Mouse (Mus musculus): Measurements from ENCODE around the gene Rtl5. TPM values are rescaled to one million over a fixed set of nuclear protein-coding genes. Genes with fewer than 3 reads are reported as not detected.
"Not testable (repeated sequence)": the region's sequence is repeated elsewhere in the genome, so short reads cannot be mapped to it uniquely, and the experiment has no call there.

Rtl5 gene
- polyA plus RNA-seq (2015; fragmentation: Nextera tagmentation; extraction: Ambion mirVana), result 9.7 and 13.5 TPM in 2 replicates

DNA sequence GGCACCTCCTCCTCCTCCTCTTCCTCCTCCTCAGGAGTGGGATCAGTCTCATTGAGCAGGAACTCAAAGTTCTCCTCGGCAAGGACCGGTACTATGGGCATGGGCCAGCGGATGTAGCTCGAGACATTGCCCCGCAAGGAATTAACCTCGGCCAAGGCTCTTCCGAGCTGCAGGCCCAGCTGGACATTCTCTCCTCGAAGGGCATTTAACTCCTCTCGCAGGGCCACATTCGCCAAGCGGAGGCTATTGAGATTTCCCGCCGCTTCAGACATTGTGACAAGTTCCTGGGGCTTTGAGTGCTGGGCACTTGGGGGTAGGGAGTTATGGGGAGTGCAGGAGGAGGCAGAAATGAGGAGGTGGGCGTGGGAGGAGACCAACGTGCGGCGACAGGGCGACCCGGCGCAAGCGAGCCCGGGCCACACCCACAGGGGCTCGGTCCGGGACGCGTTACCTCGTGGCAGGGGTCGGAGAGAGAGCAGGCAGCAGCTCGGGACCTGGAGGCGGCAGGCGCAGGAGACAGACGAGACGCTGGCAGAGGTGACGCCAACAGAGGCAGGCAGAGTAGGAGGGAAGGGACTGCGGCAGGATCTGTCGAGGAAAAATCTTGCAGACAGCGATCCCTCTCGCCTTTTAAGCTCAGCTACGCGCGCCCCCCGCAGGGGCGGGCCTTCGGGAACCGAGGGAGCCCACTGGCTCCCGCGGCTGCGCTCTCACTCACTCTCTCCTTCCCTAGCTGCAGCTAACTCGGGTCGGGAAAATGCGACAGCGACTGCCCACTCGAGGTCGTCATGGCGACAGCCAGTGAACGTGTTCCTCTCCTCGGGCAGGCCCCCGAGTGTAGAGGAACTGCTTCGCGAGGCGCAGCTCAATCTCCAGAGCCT is at the start of gene Rtl5:
TSS of gene Rtl5 (minus strand) at position 714 of the 881 bp plus-strand sequence.
- ATAC-seq, result peak; percentile 95
- H3K27ac ChIP-seq (ENCODE audit: low read length), result peak within 1 kb of the TSS; percentile 82
- H3K9me3 ChIP-seq (replicated peaks; ENCODE audit: control insufficient read depth, low read length, poor library complexity, severe bottlenecking), result no peaks in the 10 kb centered on the region
- no peaks in the 10 kb centered on the region for H3K36me3 ChIP-seq (ENCODE audit: control insufficient read depth, insufficient read depth, low read length)
- WGBS, result 16% methylated on average over 50 of the region's 61 CpGs
- H3K4me2 ChIP-seq (ENCODE audit: low read length), result peak within 1 kb of the TSS; percentile 63
- peak within 1 kb of the TSS; percentile 49 for H3K4me3 ChIP-seq (ENCODE audit: low read depth, low read length)
- no peaks in the 10 kb centered on the region; the same call in 1 of the 2 replicates for H3K27me3 ChIP-seq (ENCODE audit: control insufficient read depth, insufficient read depth, low read depth, low read length)
- H3K4me1 ChIP-seq (ENCODE audit: control insufficient read depth, insufficient read depth, low read length), result peaks cover 13% of the 10 kb centered on the region; the same call in 1 of the 2 replicates
- H3K9ac ChIP-seq (ENCODE audit: low read depth, low read length), result peak within 1 kb of the TSS; percentile 70

DNA sequence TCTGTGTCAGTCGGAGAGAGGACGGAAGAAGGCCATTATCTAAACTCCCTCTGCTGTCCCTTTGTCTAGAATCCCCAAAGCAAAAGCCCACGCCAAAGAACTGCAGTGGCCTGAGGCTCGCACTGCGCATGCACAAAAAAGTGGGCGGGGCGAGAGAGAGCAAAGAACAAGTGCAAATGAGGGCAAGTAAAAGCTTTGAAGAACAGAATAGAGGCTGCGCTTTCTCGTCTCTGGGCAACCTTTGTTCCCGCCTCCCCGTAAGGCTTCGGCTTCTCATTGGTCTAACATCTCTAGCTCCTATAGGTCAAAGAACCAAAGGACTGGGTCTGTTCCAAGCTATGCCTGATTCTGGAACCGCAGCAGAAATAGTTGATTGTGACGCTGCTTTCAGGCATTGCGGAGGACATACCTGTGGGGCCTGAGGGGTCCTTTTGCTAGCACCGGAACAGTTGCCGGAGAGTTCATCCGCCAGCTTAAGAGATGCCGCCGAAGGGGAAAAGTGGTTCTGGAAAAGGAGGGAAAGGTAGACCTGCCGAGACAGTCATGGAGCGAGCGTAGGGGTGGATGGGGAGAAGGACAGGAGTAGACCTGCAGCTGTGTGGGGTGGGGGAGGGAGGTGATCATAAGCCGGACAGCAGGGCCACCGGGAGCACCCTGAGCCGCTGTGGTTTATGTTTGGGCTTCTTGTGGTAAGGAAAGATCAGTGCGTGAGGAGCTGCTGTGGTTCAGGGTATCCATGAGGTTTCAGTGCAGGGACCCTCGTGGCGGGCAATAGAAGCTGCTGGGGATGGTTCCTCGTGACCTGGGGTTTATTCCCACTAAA is 48.1 kb upstream of the Rtl5 start, which contains the start of gene Pin4:
TSS of gene Pin4 (plus strand) at position 406 of the 823 bp plus-strand sequence.
- ATAC-seq, result peak; percentile 99
- peak within 1 kb of the TSS; percentile 53 for H3K4me3 ChIP-seq (ENCODE audit: low read depth, low read length)
- peak within 1 kb of the TSS; percentile 73 for H3K4me2 ChIP-seq (ENCODE audit: low read length)
- 19% methylated on average over 30 of the region's 30 CpGs for WGBS
- H3K36me3 ChIP-seq (ENCODE audit: control insufficient read depth, insufficient read depth, low read length), result peaks cover 3% of the 10 kb centered on the region; the same call in 1 of the 2 replicates
- H3K9me3 ChIP-seq (replicated peaks; ENCODE audit: control insufficient read depth, low read length, poor library complexity, severe bottlenecking), result no peaks in the 10 kb centered on the region
- peaks cover 7% of the 10 kb centered on the region for H3K4me1 ChIP-seq (ENCODE audit: control insufficient read depth, insufficient read depth, low read length)
- peak within 1 kb of the TSS; percentile 81 for H3K27ac ChIP-seq (ENCODE audit: low read length)
- peak within 1 kb of the TSS; percentile 66 for H3K9ac ChIP-seq (ENCODE audit: low read depth, low read length)
- H3K27me3 ChIP-seq (ENCODE audit: control insufficient read depth, insufficient read depth, low read depth, low read length), result no peaks in the 10 kb centered on the region

DNA sequence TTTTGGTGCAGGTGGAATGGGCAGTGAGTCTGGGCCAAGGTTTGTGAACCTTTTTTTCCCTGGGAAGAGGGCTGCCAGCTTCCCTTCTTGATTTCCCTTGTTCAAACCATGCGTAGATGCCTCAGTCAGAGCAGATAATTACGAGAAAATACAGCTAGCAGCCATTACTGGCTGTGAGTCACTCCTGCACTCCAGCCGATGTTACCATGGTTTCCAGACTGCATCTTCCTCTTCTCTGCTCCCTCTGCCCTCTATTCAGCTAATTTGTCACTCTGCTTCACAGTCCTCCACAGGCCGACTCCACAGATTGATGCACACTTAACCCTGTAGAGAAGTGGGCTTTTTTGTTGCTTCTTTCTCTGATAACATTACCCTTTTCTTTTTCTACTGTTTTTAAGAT is 44.6 kb upstream of the Rtl5 start:
- WGBS, result 22% methylated on average over 4 of the region's 4 CpGs
- no peak for ATAC-seq

DNA sequence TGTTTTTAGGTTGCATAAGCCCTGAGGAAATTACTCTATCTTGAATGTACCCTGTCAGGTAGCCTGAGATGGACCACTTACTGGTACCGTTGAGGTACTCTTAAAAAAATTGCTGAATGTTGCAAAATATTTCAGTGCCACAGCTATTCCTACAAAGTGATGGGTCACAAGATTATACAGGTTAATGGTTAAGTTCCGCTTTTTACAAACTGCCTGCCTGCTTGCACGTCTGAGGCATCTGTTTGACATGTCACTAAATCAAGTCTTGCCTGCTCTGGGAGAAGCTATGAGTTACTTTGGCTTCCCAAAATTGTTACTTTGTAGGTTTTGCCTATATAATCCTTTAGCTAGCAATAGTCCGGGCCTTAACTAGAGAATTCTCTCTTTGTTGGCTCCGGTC is 38.2 kb upstream of the Rtl5 start:
- not testable (repeated sequence) for H3K36me3 ChIP-seq (ENCODE audit: control insufficient read depth, insufficient read depth, low read length); H3K4me2 ChIP-seq (ENCODE audit: low read length); H3K4me3 ChIP-seq (ENCODE audit: low read depth, low read length); H3K9ac ChIP-seq (ENCODE audit: low read depth, low read length); H3K27me3 ChIP-seq (ENCODE audit: control insufficient read depth, insufficient read depth, low read depth, low read length); H3K4me1 ChIP-seq (ENCODE audit: control insufficient read depth, insufficient read depth, low read length); ATAC-seq; H3K27ac ChIP-seq (ENCODE audit: low read length); H3K9me3 ChIP-seq (replicated peaks; ENCODE audit: control insufficient read depth, low read length, poor library complexity, severe bottlenecking)
- 89% methylated on average over 5 of the region's 5 CpGs for WGBS

More for the DNA sequence above, 44.6 kb upstream of the Rtl5 start:
- H3K4me2 ChIP-seq (ENCODE audit: low read length), result no peak overlapping the region
- no peaks in the 10 kb centered on the region for H3K9me3 ChIP-seq (replicated peaks; ENCODE audit: control insufficient read depth, low read length, poor library complexity, severe bottlenecking)
- peak overlapping the region; percentile 76 for H3K27ac ChIP-seq (ENCODE audit: low read length)
- no peaks in the 10 kb centered on the region for H3K36me3 ChIP-seq (ENCODE audit: control insufficient read depth, insufficient read depth, low read length)
- peaks cover 7% of the 10 kb centered on the region for H3K4me1 ChIP-seq (ENCODE audit: control insufficient read depth, insufficient read depth, low read length)
- no peak overlapping the region for H3K9ac ChIP-seq (ENCODE audit: low read depth, low read length)
- no peak overlapping the region for H3K4me3 ChIP-seq (ENCODE audit: low read depth, low read length)
- H3K27me3 ChIP-seq (ENCODE audit: control insufficient read depth, insufficient read depth, low read depth, low read length), result no peaks in the 10 kb centered on the region; the same call in 1 of the 2 replicates

DNA sequence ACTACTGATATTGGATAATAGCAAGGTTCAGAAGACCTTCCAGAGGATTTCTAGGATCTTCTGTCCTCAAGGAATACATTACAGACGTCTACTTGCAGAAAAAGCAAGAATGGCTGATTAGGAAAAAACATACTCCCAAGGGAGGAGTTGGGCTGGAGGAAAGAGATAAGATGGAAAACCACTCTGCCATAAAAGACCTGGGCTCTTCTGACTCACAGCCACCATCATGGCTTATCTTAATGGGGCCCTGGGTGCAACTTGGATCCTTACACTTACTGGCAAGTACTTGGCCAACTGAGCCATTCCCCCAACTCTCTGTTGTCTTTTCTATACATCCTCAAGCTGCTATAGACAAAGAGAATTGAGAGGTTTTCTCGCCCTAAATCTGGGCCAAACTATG is 32.7 kb upstream of the Rtl5 start:
- not testable (repeated sequence) for H3K4me3 ChIP-seq (ENCODE audit: low read depth, low read length); ATAC-seq; H3K9ac ChIP-seq (ENCODE audit: low read depth, low read length); H3K9me3 ChIP-seq (replicated peaks; ENCODE audit: control insufficient read depth, low read length, poor library complexity, severe bottlenecking); H3K36me3 ChIP-seq (ENCODE audit: control insufficient read depth, insufficient read depth, low read length); H3K4me2 ChIP-seq (ENCODE audit: low read length); H3K27me3 ChIP-seq (ENCODE audit: control insufficient read depth, insufficient read depth, low read depth, low read length); H3K4me1 ChIP-seq (ENCODE audit: control insufficient read depth, insufficient read depth, low read length); H3K27ac ChIP-seq (ENCODE audit: low read length)
- WGBS, result 52% methylated on average over 2 of the region's 2 CpGs

DNA sequence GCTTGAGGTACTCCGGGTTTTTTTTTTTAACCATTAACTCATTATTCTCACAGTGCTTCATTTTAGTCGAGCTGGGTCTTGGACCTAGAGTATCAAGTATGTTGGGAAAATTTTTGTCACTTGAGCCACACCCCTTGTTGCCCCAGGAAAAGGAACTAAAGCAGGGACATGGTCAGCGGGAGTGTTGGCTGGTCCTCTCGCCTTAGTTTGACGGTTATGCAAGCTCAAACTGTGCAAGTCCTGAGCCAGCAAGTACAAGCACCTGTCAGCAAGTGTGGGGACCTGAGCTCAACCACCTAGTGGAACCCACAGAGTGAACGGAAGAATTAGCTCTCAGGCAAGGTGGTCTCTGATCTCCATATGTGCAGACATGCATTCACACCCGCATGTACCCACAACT is 30.8 kb upstream of the Rtl5 start:
- no peaks in the 10 kb centered on the region for H3K4me1 ChIP-seq (ENCODE audit: control insufficient read depth, insufficient read depth, low read length)
- 64% methylated on average over 7 of the region's 7 CpGs for WGBS

DNA sequence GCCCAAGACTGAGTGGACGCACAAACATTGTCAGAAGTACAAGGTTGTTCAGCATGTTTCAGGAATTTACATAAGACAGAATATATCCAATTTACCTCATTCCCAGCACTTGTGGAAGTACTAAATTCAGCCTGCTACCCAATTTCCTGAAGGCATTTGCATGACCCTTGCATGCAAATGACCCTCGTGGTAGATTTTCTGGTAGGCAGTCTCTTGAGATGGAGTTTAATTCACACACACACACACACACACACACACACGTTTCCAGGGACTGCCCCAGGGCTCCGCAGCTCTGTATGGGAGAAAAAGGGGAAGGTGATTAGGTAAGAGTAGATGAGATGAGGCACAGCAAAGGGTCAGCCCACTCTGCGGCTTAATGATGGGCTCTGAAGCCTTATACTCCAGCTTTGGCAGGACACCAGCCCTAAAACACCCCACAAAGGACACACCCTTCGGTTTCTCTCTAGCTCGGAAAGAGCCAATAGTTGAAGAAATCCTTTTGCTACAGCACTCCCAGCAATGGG is 23.3 kb upstream of the Rtl5 start:
- Histone ChIP-seq H3K36me3 (ENCODE audit: control insufficient read depth, insufficient read depth, low read length) (no peaks in the 10 kb centered on the region), H3K4me3 (ENCODE audit: low read depth, low read length) (no peak overlapping the region), H3K4me1 (ENCODE audit: control insufficient read depth, insufficient read depth, low read length) (no peaks in the 10 kb centered on the region), H3K4me2 (ENCODE audit: low read length) (no peak overlapping the region), H3K9ac (ENCODE audit: low read depth, low read length) (no peak overlapping the region), H3K9me3 (replicated peaks; ENCODE audit: control insufficient read depth, low read length, poor library complexity, severe bottlenecking) (no peaks in the 10 kb centered on the region), H3K27ac (ENCODE audit: low read length) (no peak overlapping the region), H3K27me3 (ENCODE audit: control insufficient read depth, insufficient read depth, low read depth, low read length) (no peaks in the 10 kb centered on the region)
- ATAC-seq, result no peak
- 75% methylated on average over 7 of the region's 7 CpGs for WGBS

More for the DNA sequence above, 30.8 kb upstream of the Rtl5 start:
- Histone ChIP-seq H3K27ac (ENCODE audit: low read length) (no peak overlapping the region), H3K4me2 (ENCODE audit: low read length) (no peak overlapping the region), H3K9me3 (replicated peaks; ENCODE audit: control insufficient read depth, low read length, poor library complexity, severe bottlenecking) (no peaks in the 10 kb centered on the region), H3K27me3 (ENCODE audit: control insufficient read depth, insufficient read depth, low read depth, low read length) (no peaks in the 10 kb centered on the region), H3K36me3 (ENCODE audit: control insufficient read depth, insufficient read depth, low read length) (no peaks in the 10 kb centered on the region), H3K4me3 (ENCODE audit: low read depth, low read length) (no peak overlapping the region), H3K9ac (ENCODE audit: low read depth, low read length) (no peak overlapping the region)
- no peak for ATAC-seq

DNA sequence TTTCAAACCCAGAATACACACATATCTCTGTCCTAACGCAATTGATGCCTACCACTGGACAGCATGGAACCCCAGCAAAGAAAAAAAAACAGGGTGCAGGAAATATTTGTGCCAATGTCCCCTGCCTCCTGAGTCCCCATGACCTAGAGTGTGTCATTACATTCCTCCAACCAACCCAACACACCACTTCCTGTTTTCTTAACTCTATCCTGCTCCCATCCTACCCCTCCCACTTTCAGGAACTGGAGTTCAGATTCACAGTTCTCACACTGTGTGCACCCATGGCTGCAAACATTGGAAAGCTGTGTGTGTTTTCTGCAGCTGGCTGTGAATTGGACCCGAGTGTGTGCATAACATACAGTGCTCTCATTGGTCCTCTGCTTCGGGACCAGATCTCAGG is 19.5 kb upstream of the Rtl5 start:
- Histone ChIP-seq H3K27me3 (ENCODE audit: control insufficient read depth, insufficient read depth, low read depth, low read length) (no peaks in the 10 kb centered on the region; the same call in 1 of the 2 replicates), H3K4me2 (ENCODE audit: low read length) (no peak overlapping the region), H3K4me3 (ENCODE audit: low read depth, low read length) (no peak overlapping the region), H3K9me3 (replicated peaks; ENCODE audit: control insufficient read depth, low read length, poor library complexity, severe bottlenecking) (no peaks in the 10 kb centered on the region), H3K4me1 (ENCODE audit: control insufficient read depth, insufficient read depth, low read length) (no peaks in the 10 kb centered on the region), H3K27ac (ENCODE audit: low read length) (no peak overlapping the region), H3K9ac (ENCODE audit: low read depth, low read length) (no peak overlapping the region), H3K36me3 (ENCODE audit: control insufficient read depth, insufficient read depth, low read length) (no peaks in the 10 kb centered on the region)
- no peak for ATAC-seq
- 88% methylated on average over 3 of the region's 3 CpGs for WGBS
